Mouse (Mus musculus) regulatory T cell (primary cell): ENCODE measurements around the gene Ipp.

Source experiments
- in situ Hi-C: fragments of 300-600 bp; cut with MboI, MseI; formaldehyde crosslinking; loops from one replicate; pipeline ENCODE4 v1.15.1; 2025; ENCODE audit warnings: high pct_unique_total_duplicates

Gene Ipp

DNA sequence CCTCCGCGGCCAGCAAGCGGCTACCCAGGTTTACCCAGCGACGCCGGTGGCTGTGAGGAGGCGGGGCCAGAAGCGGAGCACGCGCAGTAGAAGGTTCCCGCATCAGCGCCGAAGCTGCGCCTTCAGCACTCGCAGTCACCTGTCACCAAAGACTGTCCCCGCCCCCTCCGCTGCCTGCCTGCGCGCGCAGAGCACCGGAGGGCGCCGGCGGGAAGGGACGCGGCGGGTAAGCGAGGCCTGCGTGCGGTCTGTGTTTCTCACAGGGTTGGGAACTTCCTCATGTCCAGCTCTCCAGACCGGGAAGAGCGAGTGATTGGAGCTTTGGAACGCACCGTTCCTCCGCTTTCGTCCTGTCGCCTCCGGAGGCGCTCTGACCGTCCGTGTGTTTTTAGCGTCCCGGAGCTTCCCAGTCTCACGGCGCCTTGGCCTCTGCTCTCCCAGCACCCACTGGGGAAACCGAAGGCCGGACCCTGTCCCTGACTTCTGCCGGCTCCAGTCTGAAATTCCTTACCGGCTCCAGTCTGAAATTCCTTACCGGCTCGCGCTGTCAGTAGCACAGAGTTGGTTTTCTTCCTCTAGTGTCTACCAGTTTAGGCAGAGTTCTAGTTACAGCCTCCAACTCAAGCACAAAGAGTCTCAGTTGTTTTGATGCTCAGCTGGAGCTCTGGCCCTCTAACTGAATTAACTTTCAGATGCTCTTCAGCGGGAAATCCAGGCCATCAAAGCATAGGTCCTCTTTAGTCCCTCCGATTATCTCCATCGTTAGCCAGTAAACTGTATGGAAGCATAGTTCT lies at the start of gene Ipp:
Gene Ipp (plus strand): TSS at position 125 of the 794 bp plus-strand sequence.
- in situ Hi-C loops: no loop called here

DNA sequence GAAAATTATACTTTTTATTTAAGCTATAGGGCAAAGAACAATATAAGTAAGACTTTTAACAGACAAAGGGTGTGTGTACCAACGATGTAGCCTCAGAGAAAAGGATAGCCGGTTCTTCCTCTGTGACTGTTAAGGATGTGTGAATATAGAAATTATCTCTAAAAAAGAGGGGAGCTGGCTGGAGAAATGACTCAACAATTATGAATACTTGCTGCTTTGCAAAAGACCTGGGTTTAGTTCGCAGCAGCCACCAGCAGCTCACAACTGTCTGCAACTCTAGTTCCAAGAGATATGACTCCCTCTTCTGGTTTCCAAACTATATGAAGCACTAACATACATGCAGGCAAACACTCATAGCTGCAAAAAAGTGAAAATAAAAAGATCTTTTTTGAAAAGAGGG lies 45.4 kb upstream of the Ipp start:
- in situ Hi-C loops: no loop called here

- in situ Hi-C loops: no loop called here
Observed at GRCm38 (mm10) chr4:116463231-116464125, 43.9 kb upstream of the Ipp start.

- in situ Hi-C loops: no loop called here
Observed at GRCm38 (mm10) chr4:116464126-116464981, 43.0 kb upstream of the Ipp start, which contains the start of gene Mast2. Gene Mast2, minus strand, starts transcription at chr4:116464183.

GRCm38 (mm10) chr4:116481322-116481721 lies 26.0 kb upstream of the Ipp start:
- in situ Hi-C loops: no loop called here

DNA sequence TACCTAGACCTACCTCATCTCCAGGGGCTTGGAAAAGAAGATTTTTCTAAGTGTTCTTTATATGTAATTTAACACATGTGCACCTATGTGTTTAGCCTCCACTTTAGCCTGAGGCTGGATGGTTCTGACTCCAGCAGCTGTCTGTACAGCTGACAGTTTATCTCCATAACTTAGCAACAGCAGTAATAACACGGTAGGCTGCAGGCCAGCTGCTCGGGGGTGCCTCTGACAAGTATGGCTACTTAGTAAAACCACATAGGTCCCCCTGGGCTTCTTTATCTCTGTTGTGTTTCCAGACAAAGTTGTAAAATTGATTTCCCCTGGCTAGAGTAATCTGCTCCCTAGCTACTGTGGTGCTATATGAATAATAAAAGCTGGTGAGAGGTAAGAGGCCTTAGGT lies 23.9 kb upstream of the Ipp start:
- in situ Hi-C loops: no loop called here

DNA sequence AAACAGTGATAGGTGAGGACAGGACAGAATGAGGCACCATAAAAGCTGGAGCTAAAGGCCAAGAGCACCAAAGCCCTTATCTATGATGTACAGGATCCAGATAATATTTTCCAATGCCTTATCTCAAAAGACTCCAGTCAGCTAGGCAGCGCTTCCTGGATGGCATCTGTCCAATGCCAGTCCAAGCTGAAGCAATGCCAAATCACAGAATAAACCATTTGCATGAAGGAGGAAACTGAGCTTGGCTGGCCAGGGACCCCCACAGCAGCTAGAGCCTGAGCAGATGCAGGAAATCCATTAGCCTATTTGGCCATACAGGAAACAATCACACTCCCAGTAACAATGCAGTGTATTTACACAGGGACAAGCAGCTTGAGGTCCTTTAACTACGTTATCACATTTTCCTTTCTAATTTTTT lies 16.2 kb upstream of the Ipp start:
- in situ Hi-C loops: no loop called here

- in situ Hi-C loops: no loop called here
Observed at GRCm38 (mm10) chr4:116491886-116492285, 15.5 kb upstream of the Ipp start.

DNA sequence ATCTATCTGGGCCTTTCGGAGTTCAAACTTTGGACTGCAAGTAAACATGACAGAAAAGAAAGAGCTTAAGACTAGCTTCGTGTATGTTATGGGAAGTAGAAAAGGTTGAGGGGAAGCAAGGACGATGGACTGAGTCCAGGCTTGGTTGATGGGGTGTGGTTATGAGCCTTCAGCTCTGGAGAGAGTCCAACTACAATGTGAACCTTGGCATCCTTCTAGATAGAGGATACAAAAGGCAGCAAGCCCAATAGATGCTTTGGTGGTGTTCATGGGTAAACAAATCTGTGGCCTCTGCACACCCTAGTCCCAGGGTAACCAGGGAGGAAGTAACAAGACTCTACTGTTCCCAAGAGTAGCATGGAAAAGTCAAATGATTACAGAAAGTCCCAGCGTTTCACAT lies 14.9 kb upstream of the Ipp start:
- in situ Hi-C loops: no loop called here

GRCm38 (mm10) chr4:116493646-116494045 lies 13.7 kb upstream of the Ipp start:
- in situ Hi-C loops: no loop called here

- in situ Hi-C loops: loop anchor here (5.0 kb wide), 1 partner anchor 33 kb away; no protein-coding TSS in a partner anchor
Observed at GRCm38 (mm10) chr4:116499978-116500377, 7.4 kb upstream of the Ipp start.

DNA sequence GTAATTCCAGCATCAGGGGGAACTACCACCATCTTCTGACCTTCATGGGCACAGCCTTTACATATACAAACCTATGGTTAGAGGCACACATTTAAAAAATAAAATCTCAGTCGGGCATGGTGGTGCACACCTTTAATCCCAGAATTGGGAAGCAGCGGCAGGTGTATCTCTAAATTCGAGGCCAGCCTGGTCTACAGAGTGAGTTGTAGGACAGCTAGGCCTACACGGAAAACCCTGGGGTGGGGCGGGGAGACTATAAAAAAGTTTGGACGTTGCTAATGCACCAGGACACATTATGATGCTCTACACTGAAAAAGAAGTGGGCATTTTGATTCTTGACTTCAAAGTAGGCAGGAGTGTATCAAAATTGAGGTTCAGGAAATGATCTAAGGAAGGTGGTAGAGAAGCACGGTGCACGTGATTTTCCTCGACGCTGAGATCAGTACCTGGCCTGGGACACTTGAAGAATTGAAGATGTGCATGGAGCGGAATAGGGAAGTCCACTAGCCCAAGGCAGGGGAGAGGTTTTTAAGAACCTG lies 394 bp upstream of the Ipp start:
- in situ Hi-C loops: no loop called here

- in situ Hi-C loops: no loop called here
Observed at GRCm38 (mm10) chr4:116531109-116531508, 23.8 kb downstream of the Ipp start.

GRCm38 (mm10) chr4:116536351-116536750 lies 29.0 kb downstream of the Ipp start:
- in situ Hi-C loops: no loop called here

GRCm38 (mm10) chr4:116537737-116538136 lies 30.4 kb downstream of the Ipp start:
- in situ Hi-C loops: no loop called here

GRCm38 (mm10) chr4:116550432-116550831 lies 43.1 kb downstream of the Ipp start:
- in situ Hi-C loops: no loop called here

- in situ Hi-C loops: no loop called here
Observed at GRCm38 (mm10) chr4:116553035-116553434, 45.7 kb downstream of the Ipp start.

DNA sequence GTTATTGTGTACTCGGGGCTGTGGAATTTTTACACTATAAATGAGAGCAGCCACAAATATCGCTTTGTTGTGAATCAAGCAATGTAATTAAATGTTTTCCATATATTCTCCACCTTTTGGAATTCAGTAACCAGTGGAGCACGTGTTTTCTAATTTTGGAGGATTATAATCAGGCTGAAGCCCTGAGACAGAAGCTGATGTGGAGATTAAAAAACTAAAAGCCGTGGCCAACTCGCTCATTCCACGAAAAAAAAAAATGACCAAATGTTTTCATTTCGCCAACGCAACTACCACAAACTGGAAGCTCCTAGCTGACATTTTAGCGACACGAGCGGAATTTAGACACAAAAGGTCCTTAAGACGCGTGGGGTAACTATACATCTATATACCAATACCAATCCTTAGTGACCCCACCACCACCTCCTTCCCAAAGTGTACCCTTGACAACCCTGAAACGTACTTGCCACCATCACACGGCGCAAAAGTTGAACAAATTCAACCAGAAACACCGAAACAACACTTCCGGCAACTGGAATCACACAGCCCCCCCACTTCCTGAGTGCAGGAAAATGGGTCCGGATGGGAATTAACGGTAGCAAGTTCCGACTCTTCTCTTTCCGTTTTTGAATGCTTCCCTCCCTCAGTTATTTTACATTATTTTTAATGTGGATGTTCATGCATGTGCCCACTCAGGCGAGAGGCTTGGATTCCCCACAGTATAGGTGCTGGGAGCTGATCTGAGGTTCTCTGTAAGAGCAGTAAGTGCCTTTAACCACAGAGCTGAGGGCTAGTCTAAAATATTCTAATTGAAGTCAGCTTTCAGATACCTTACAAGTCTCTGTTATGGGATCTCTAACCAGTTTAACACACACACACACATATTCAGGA lies 48.3 kb downstream of the Ipp start, which contains the start of gene Tmem69:
Gene Tmem69 (minus strand): TSS at position 524 of the 888 bp plus-strand sequence.
- in situ Hi-C loops: no loop called here

GRCm38 (mm10) chr4:116556561-116557305 lies 49.4 kb downstream of the Ipp start:
- in situ Hi-C loops: no loop called here
